Mouse (Mus musculus) liver, adult 2 months (tissue): Measurements from ENCODE around the gene Prkcb.

Experiments used
- CTCF ChIP-seq: fragments of 200-500 bp; IDR thresholded peaks from 2 replicates; pipeline ENCODE4 v1.5.1; 2011; ENCODE audit warnings: low read depth, low read length, control low read depth
- POLR2A ChIP-seq: fragments of 200-500 bp; IDR thresholded peaks from 2 replicates; pipeline ENCODE4 v1.6.1; 2011; ENCODE audit warnings: low read length, control low read depth; ENCODE audit not compliant: insufficient read depth; ENCODE audit errors: extremely low read depth

DNA sequence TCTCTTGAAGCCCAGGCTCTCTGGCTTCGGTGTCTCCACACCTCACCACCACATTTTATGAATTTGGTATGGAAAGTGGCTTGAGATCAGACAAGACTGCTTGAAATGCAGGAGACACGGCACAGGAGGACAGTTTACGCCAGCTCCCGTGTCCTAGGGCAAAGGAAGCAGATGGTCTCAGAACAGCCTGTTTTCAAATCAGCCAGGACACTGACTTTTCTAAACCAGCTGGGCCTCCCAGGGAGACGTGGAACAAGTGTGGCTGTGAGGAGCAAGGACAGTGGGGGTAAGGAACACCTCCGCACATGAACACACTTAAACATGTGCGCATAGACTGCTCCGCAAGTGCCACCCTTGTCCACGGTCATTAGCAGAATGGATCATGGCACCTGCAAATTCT lies 204.4 kb downstream of the Prkcb start:
- TF ChIP-seq POLR2A (no peak), CTCF (no peak)
